Mouse (Mus musculus) CD8-positive naive resting alpha-beta T cell, adult 57 days (primary cell): ENCODE results near the gene Pcsk7. TPM values are rescaled to one million over a fixed set of nuclear protein-coding genes. Genes with fewer than 3 reads are reported as not detected.

Experiments used
- total RNA-seq: library from RNA; stranded (reverse); gene quantifications from one replicate; pipeline ENCODE4 v1.2.4, GENCODE M21; 2023

Pcsk7 gene
- total RNA-seq, result 69.3 TPM

GRCm38 (mm10) chr9:45906355-45907077 is at the start of gene Pcsk7, which contains the start of gene Rnf214:
TSS of gene Pcsk7 (plus strand) at chr9:45906497.
TSS of gene Rnf214 (minus strand) at chr9:45906911.

GRCm38 (mm10) chr9:45935628-45936210 is 29.4 kb downstream of the Pcsk7 start, which contains the start of gene Tagln:
TSS of gene Tagln (minus strand) at chr9:45936058.

DNA sequence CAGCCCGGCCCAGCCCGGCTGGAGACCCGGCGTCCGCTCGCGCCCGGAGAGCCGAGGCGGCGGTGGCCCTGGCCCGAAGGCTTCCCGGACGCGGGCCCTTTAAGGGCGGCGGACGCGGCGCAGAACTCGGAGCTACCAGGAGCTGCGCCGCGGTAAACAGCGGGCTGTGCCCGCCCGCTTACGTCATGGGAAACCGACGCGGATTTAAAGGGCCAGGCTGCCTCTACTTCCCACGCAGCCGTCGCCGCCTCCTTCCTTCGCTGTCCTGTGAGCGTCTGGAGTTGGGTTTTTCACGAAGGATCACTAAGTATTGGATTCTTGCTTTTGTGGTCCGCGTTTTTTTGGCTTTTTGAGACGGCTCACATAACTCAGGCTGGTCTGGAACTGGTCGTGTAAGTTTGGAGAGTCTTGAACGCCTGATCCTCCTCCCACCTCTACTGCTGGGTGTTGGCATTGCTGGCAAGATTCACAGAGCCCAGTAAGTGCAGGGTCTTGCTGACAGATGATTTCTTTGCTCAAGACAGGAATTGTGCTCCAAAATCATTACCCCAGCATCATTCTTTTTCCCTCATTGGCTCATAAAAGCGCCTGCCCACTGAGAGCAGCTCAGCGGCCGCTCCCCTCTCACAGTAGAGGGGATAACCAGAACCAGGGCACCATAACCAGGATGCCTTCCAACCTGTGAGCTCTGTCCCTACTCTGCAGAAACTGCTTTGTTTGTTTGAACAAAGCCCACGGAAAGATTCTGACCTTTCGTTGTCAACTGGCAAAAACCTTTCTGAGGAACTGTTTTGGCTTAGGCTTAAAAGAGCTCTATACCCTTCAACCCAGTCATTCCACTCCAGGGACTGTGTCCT is 49.0 kb downstream of the Pcsk7 start, which contains the start of gene Sidt2:
Sidt2 (minus strand) TSS at position 152 of the 857 bp plus-strand sequence.

Other genes starting within 250 kb of the Pcsk7 start
- gene Cep164, start 77.8 kb upstream of the Pcsk7 start, total RNA-seq, result 36.6 TPM
- gene Bace1, start 67.9 kb upstream of the Pcsk7 start, total RNA-seq, result 6.6 TPM
- gene Rnf214, start 414 bp downstream of the Pcsk7 start, total RNA-seq, result 35.5 TPM
- gene Tagln, start 29.6 kb downstream of the Pcsk7 start, total RNA-seq, result 4.8 TPM
- 319 TPM for gene Sidt2, start 48.8 kb downstream of the Pcsk7 start, total RNA-seq
- 54.0 TPM for gene Pafah1b2, start 106.2 kb downstream of the Pcsk7 start, total RNA-seq
- gene Sik3, start 106.3 kb downstream of the Pcsk7 start, total RNA-seq, result 55.6 TPM